26 mouse cellular contexts compared by ENCODE assay signal in the genomic region with DNA sequence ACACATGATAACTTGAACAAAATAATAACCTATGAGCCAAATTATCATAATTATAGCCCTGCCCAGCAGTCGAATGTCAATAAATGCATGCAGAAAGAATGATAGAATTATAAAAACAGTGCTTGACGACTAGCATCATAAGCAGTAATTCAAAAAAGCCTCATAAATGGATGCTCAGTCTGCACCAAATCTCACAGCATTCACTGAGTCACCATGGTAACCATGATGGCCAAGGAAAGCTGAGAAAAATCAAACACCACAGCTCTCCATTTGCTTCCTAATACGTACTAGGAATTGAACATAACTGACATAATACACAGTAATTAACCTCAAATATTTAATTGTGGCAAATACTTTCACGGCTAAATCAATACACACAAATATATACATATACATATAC. TPM values are rescaled to one million over a fixed set of nuclear protein-coding genes. Genes with fewer than 3 reads are reported as not detected.
A peak's percentile ranks its signal among the peaks of the same experiment; 100 is the strongest.
DNase-seq lines count a peak whose midpoint lies in the region; ATAC-seq and TF ChIP-seq lines count a peak whose summit lies in the region.
"Had no signal": no experiment of that assay in that cellular context is flagged by ENCODE, and none has a peak within 500 bp of the region (broad histone marks: within the 10 kb centered on the region; RNA-seq: fewer than 3 reads in every experiment).

No protein-coding gene starts in this region.

- no peak overlapping the region for H3K4me2 ChIP-seq in midbrain, embryonic 14.5 days (ENCODE audit: low read length)
- H3K4me2 ChIP-seq in midbrain, embryonic 13.5 days (replicated peaks), result no peak overlapping the region
- H3K4me2 ChIP-seq in midbrain, postnatal 0 days (ENCODE audit: low read depth, low read length, poor library complexity, severe bottlenecking), result no peak overlapping the region
- H3K4me2 ChIP-seq: heart, embryonic 15.5 days; hindbrain, embryonic 15.5 days; intestine, embryonic 15.5 days; liver, embryonic 15.5 days; lung, embryonic 15.5 days; neural tube, embryonic 12.5 days; stomach, embryonic 15.5 days had no signal

- no peak for TF ChIP-seq POLR2A in brain, embryonic 14.5 days (IDR thresholded peaks at IDR 0.05; ENCODE audit: borderline replicate concordance, extremely low read depth, insufficient read depth, insufficient read length, poor library complexity, severe bottlenecking)

- H3K4me1 ChIP-seq in midbrain, embryonic 14.5 days (ENCODE audit: control insufficient read depth, insufficient read depth, low read length), result no peaks in the 10 kb centered on the region
- no peaks in the 10 kb centered on the region for H3K4me1 ChIP-seq in midbrain, embryonic 13.5 days (replicated peaks)
- no peaks in the 10 kb centered on the region for H3K4me1 ChIP-seq in midbrain, postnatal 0 days (ENCODE audit: insufficient read depth, low read length)
- H3K4me1 ChIP-seq: embryonic facial prominence, embryonic 10.5 days; heart, embryonic 15.5 days; hindbrain, embryonic 15.5 days; intestine, embryonic 15.5 days; limb, embryonic 10.5 days; liver, embryonic 15.5 days; lung, embryonic 15.5 days; neural tube, embryonic 12.5 days; stomach, embryonic 15.5 days had no signal

- TF ChIP-seq CTCF in brain, embryonic 14.5 days (IDR thresholded peaks at IDR 0.05; ENCODE audit: borderline replicate concordance, extremely low read depth, insufficient read depth, insufficient read length), result no peak
- TF ChIP-seq CTCF in midbrain, postnatal 0 days (IDR thresholded peaks at IDR 0.05), result no peak

- no peak overlapping the region for H3K9ac ChIP-seq in midbrain, embryonic 14.5 days (replicated peaks; ENCODE audit: low read length)
- H3K9ac ChIP-seq in midbrain, embryonic 13.5 days (replicated peaks), result no peak overlapping the region
- H3K9ac ChIP-seq in midbrain, postnatal 0 days (replicated peaks; ENCODE audit: low read length, poor library complexity, severe bottlenecking), result no peak overlapping the region
- H3K9ac ChIP-seq: heart, embryonic 15.5 days; hindbrain, embryonic 15.5 days; intestine, embryonic 15.5 days; liver, embryonic 15.5 days; lung, embryonic 15.5 days; neural tube, embryonic 12.5 days; stomach, embryonic 15.5 days had no signal

- no peak overlapping the region for H3K27ac ChIP-seq in midbrain, embryonic 14.5 days (replicated peaks; ENCODE audit: low read depth, low read length)
- H3K27ac ChIP-seq in midbrain, embryonic 13.5 days, result no peak overlapping the region
- 0 out of 2 replicates have a peak overlapping the region, but pooled peaks have one; percentile 26 for H3K27ac ChIP-seq in midbrain, postnatal 0 days (ENCODE audit: low read depth, low read length)
- H3K27ac ChIP-seq: embryonic facial prominence, embryonic 10.5 days; heart, embryonic 15.5 days; hindbrain, embryonic 15.5 days; intestine, embryonic 15.5 days; left cerebral cortex, adult 2 months; limb, embryonic 10.5 days; liver, embryonic 15.5 days; lung, embryonic 15.5 days; neural tube, embryonic 12.5 days; stomach, embryonic 15.5 days had no signal

- H3K27me3 ChIP-seq in midbrain, embryonic 14.5 days (ENCODE audit: control insufficient read depth, insufficient read depth, low read length), result no peaks in the 10 kb centered on the region
- no peaks in the 10 kb centered on the region for H3K27me3 ChIP-seq in midbrain, embryonic 13.5 days
- H3K27me3 ChIP-seq in midbrain, postnatal 0 days (ENCODE audit: insufficient read depth, low read length), result no peaks in the 10 kb centered on the region
- H3K27me3 ChIP-seq: heart, embryonic 15.5 days; hindbrain, embryonic 15.5 days; intestine, embryonic 15.5 days; liver, embryonic 15.5 days; lung, embryonic 15.5 days; neural tube, embryonic 12.5 days; stomach, embryonic 15.5 days had no signal

- peak; percentile 62; the same call in 1 of the 2 replicates for ATAC-seq in frontal cortex, adult (ENCODE audit: low TSS enrichment)
- ATAC-seq in midbrain, embryonic 14.5 days (ENCODE audit: low FRiP score, low TSS enrichment), result no peak
- ATAC-seq in midbrain, embryonic 13.5 days, result no peak
- peak; percentile 66 for ATAC-seq in midbrain, postnatal 0 days (ENCODE audit: low FRiP score)
- ATAC-seq: intestine, embryonic 15.5 days had no signal

- H3K4me3 ChIP-seq in midbrain, embryonic 14.5 days (replicated peaks; ENCODE audit: low read depth, low read length), result no peak overlapping the region
- H3K4me3 ChIP-seq in midbrain, embryonic 13.5 days (replicated peaks), result no peak overlapping the region
- H3K4me3 ChIP-seq in midbrain, postnatal 0 days (ENCODE audit: low read depth, low read length), result no peak overlapping the region
- H3K4me3 ChIP-seq: embryonic facial prominence, embryonic 10.5 days; heart, embryonic 15.5 days; hindbrain, embryonic 15.5 days; intestine, embryonic 15.5 days; left cerebral cortex, adult 2 months; limb, embryonic 10.5 days; liver, embryonic 15.5 days; lung, embryonic 15.5 days; neural tube, embryonic 12.5 days; stomach, embryonic 15.5 days had no signal

- WGBS in midbrain, embryonic 14.5 days, result 57% methylated on average over 4 of the region's 4 CpGs
- WGBS in midbrain, embryonic 13.5 days, result 64% methylated on average over 4 of the region's 4 CpGs
- 43% methylated on average over 4 of the region's 4 CpGs for WGBS in midbrain, postnatal 0 days

- no peak for DNase-seq in frontal cortex, postnatal 25 days (ENCODE audit: low spot score in 2 of 2)
- DNase-seq in midbrain, embryonic 14.5 days, result peak; percentile 61
- DNase-seq in brain, embryonic 14.5 days (ENCODE audit: low read depth), result peak; percentile 72
- peak; percentile 38 for DNase-seq in midbrain, postnatal 0 days (ENCODE audit: low spot score)
- DNase-seq in thymus, postnatal 25 days, result no peak
- DNase-seq: adrenal gland, postnatal 25 days; cerebellum, adult 11-12 months; cerebellum, postnatal 10 days; heart, postnatal 4 days; kidney, adult 8-10 months; kidney, postnatal 10 days; liver; lung, postnatal 4 days had no signal

- no peaks in the 10 kb centered on the region for H3K9me3 ChIP-seq in midbrain, embryonic 14.5 days (ENCODE audit: control insufficient read depth, low read length)
- no peaks in the 10 kb centered on the region for H3K9me3 ChIP-seq in midbrain, embryonic 13.5 days
- no peaks in the 10 kb centered on the region for H3K9me3 ChIP-seq in midbrain, postnatal 0 days (ENCODE audit: low read length)
- H3K9me3 ChIP-seq: embryonic facial prominence, embryonic 10.5 days; heart, embryonic 15.5 days; hindbrain, embryonic 15.5 days; intestine, embryonic 15.5 days; limb, embryonic 10.5 days; liver, embryonic 15.5 days; lung, embryonic 15.5 days; neural tube, embryonic 12.5 days; stomach, embryonic 15.5 days had no signal

- H3K36me3 ChIP-seq in midbrain, embryonic 14.5 days (ENCODE audit: control insufficient read depth, insufficient read depth, low read length), result no peaks in the 10 kb centered on the region
- no peaks in the 10 kb centered on the region for H3K36me3 ChIP-seq in midbrain, embryonic 13.5 days
- H3K36me3 ChIP-seq in midbrain, postnatal 0 days (ENCODE audit: insufficient read depth, low read length), result no peaks in the 10 kb centered on the region
- H3K36me3 ChIP-seq: embryonic facial prominence, embryonic 10.5 days; heart, embryonic 15.5 days; hindbrain, embryonic 15.5 days; intestine, embryonic 15.5 days; limb, embryonic 10.5 days; liver, embryonic 15.5 days; lung, embryonic 15.5 days; neural tube, embryonic 12.5 days; stomach, embryonic 15.5 days had no signal

RNA-seq across cellular contexts. Expression of gene Tceal3, which starts 44.5 kb away (rescaled TPM):
- 39.4 and 74.5 TPM in 2 replicates for polyA plus RNA-seq in midbrain, embryonic 14.5 days (2014; fragmentation: Nextera tagmentation; extraction: Ambion mirVana)
- 45.7 TPM in 2 replicates for polyA plus RNA-seq in midbrain, embryonic 13.5 days (2015; fragmentation: Nextera tagmentation; extraction: Ambion mirVana)
- polyA plus RNA-seq in brain, embryonic 14.5 days (2012; rRNA removed), result 46.6 and 84.2 TPM in 2 replicates
- 34.6 and 39.3 TPM in 2 replicates for total RNA-seq in midbrain, postnatal 0 days (2014; rRNA removed)
- polyA plus RNA-seq in midbrain, postnatal 0 days (2015; fragmentation: Nextera tagmentation; extraction: Ambion mirVana), result 101 and 109 TPM in 2 replicates
- total RNA-seq: ES-E14 had no signal

Comparison
In these comparisons a context has a peak if more than half of its experiments do, and no peak if none do; other contexts are left out.
1. ATAC-seq: peak in frontal cortex, adult (single experiment) and midbrain, postnatal 0 days (single experiment); none in midbrain, embryonic 14.5 days (single experiment) and midbrain, embryonic 13.5 days (single experiment).
2. DNase-seq: peak in midbrain, embryonic 14.5 days (single experiment), brain, embryonic 14.5 days (single experiment) and midbrain, postnatal 0 days (single experiment); none in frontal cortex, postnatal 25 days (0 of 2) and thymus, postnatal 25 days (single experiment).